Mouse (Mus musculus) kidney, adult 8-10 months (tissue): ENCODE measurements around the gene Hccs.
"Not testable (repeated sequence)": the region's sequence is repeated elsewhere in the genome, so short reads cannot be mapped to it uniquely, and the experiment has no call there.

ENCODE experiments used
- DNase-seq, 2 experiments: peaks; one replicate each; pipeline ENCODE4 v3.0.0; 2022

The Hccs gene

GRCm38 (mm10) chrX:169319945-169320667, at the start of gene Hccs:
TSS of gene Hccs (minus strand) at chrX:169320372.
- peak; percentile 90 to 92 for DNase-seq

GRCm38 (mm10) chrX:169357146-169357772, 37.1 kb upstream of the Hccs start:
- no peak for DNase-seq

GRCm38 (mm10) chrX:169338213-169338612, 18.0 kb upstream of the Hccs start:
- DNase-seq: no peak

- no peak for DNase-seq
These were observed 17.4 kb upstream of the Hccs start for GRCm38 (mm10) chrX:169337559-169337958.

- peak in 1 of 2 experiments; percentile 20 for DNase-seq
These were observed 12.1 kb upstream of the Hccs start for GRCm38 (mm10) chrX:169332264-169332663.

GRCm38 (mm10) chrX:169325929-169326595, 5.9 kb upstream of the Hccs start:
- no peak for DNase-seq

GRCm38 (mm10) chrX:169320668-169321005, 465 bp upstream of the Hccs start:
- not testable (repeated sequence) for DNase-seq

- no peak for DNase-seq
These were observed 959 bp downstream of the Hccs start for GRCm38 (mm10) chrX:169319066-169319760.

GRCm38 (mm10) chrX:169308559-169308958, 11.6 kb downstream of the Hccs start:
- no peak for DNase-seq

GRCm38 (mm10) chrX:169303945-169304344, 16.2 kb downstream of the Hccs start:
- DNase-seq: peak in 1 of 2 experiments; percentile 38

- no peak for DNase-seq
These were observed 17.7 kb downstream of the Hccs start for GRCm38 (mm10) chrX:169302271-169303045.

GRCm38 (mm10) chrX:169299579-169299978, 20.6 kb downstream of the Hccs start:
- no peak for DNase-seq

- DNase-seq: no peak
These were observed 56.6 kb downstream of the Hccs start for GRCm38 (mm10) chrX:169263433-169264172.

GRCm38 (mm10) chrX:169262212-169262611, 58.0 kb downstream of the Hccs start:
- DNase-seq: peak in 1 of 2 experiments; percentile 0

GRCm38 (mm10) chrX:169261034-169261433, 59.1 kb downstream of the Hccs start:
- no peak for DNase-seq

GRCm38 (mm10) chrX:169256741-169257140, 63.4 kb downstream of the Hccs start:
- DNase-seq: no peak

GRCm38 (mm10) chrX:169255915-169256314, 64.3 kb downstream of the Hccs start:
- no peak for DNase-seq

GRCm38 (mm10) chrX:169222357-169223062, 97.7 kb downstream of the Hccs start:
- no peak for DNase-seq

GRCm38 (mm10) chrX:169220064-169220463, 100.1 kb downstream of the Hccs start:
- no peak for DNase-seq

- no peak for DNase-seq
These were observed 110.2 kb downstream of the Hccs start for GRCm38 (mm10) chrX:169210019-169210418.
